Mouse (Mus musculus): ENCODE measurements around the gene Gm3739. TPM values are rescaled to one million over a fixed set of nuclear protein-coding genes. Genes with fewer than 3 reads are reported as not detected.
"Not testable (repeated sequence)": the region's sequence is repeated elsewhere in the genome, so short reads cannot be mapped to it uniquely, and the experiment has no call there.

The Gm3739 gene
- 6.4 and 7.9 TPM in 2 replicates for polyA plus RNA-seq (2012; rRNA removed)

DNA sequence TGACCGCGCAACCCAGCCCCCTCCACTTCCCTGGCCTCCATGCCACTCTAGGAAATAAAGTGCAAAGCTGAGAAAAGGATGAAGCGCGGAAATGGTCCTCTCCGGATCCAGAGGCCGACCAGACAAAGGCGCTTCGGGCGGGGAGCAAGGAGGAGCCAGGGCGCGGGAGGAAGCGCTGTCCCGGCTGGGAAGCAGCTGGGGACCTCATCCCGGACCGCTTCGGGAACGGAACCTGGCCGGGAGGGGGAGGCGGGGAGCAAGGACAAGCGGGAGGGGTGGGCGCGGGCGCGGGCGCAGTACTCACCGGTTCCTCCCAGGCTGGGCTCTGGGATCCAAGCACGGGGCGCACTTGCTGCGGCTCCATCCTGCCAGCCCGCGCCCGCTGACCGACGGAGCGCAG is at the start of gene Gm3739:
Gene Gm3739 (minus strand): TSS at position 389 of the 400 bp plus-strand sequence.
- DNase-seq (ENCODE audit: low read depth) = not testable (repeated sequence)

DNA sequence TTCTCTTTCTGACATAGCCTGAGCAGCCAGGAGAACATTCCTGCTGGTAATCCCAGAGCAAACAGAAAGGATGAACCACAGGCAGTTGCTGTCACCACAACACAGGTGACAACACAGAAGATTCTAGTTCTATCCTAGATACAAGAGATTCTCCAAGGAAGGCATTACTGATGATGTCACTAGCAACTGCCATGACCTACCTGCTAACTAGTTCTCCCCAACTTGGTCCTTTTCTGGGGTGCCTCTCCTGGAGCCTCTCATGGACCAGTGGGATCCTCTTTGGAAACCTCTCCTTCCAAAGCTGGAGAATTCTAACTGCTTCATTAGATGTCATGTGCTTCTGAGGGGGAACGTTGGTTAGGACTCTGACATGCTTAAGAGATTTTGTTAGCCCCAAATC is 17.4 kb upstream of the Gm3739 start, which contains the start of gene Gm5797:
Gene Gm5797 (minus strand): TSS at position 101 of the 400 bp plus-strand sequence.
- DNase-seq (ENCODE audit: low read depth) = not testable (repeated sequence)

- DNase-seq (ENCODE audit: low read depth) = peak; percentile 65
These were observed 244 bp upstream of the Gm3739 start for GRCm38 (mm10) chr14:7315093-7315492.

GRCm38 (mm10) chr14:7264614-7265013 is 50.2 kb downstream of the Gm3739 start, which contains the start of gene Gm3727:
Gene Gm3727, minus strand, starts transcription at chr14:7264714.
- DNase-seq (ENCODE audit: low read depth) = not testable (repeated sequence)

Other genes with a start within 250 kb of the Gm3739 start
- 8.4 and 8.6 TPM in 2 replicates for gene Gm3696, start 214.4 kb downstream of the Gm3739 start, polyA plus RNA-seq (2012; rRNA removed)
- 0.03 TPM in 1 of 2 replicates, not detected in the other for gene Gm6676, start 189.6 kb downstream of the Gm3739 start, polyA plus RNA-seq (2012; rRNA removed)
- gene Gm3512, start 140.5 kb downstream of the Gm3739 start, polyA plus RNA-seq (2012; rRNA removed) = 7.6 and 7.7 TPM in 2 replicates
- gene Gm16434, start 120.5 kb downstream of the Gm3739 start, polyA plus RNA-seq (2012; rRNA removed) = 0.03 TPM in 1 of 2 replicates, not detected in the other
- gene Gm3727, start 50.3 kb downstream of the Gm3739 start, polyA plus RNA-seq (2012; rRNA removed) = not detected in 2 replicates
- not detected in 2 replicates for gene Gm5797, start 17.3 kb upstream of the Gm3739 start, polyA plus RNA-seq (2012; rRNA removed)
- not detected in 2 replicates for gene Gm8374, start 50.1 kb upstream of the Gm3739 start, polyA plus RNA-seq (2012; rRNA removed)
- gene Gm3755, start 135.9 kb upstream of the Gm3739 start, polyA plus RNA-seq (2012; rRNA removed) = 0.15 TPM in 1 of 2 replicates, not detected in the other
- 11.7 and 12.1 TPM in 2 replicates for gene Gm3752, start 168.7 kb upstream of the Gm3739 start, polyA plus RNA-seq (2012; rRNA removed)